Mouse (Mus musculus): ENCODE results near the gene Syf2. TPM values are rescaled to one million over a fixed set of nuclear protein-coding genes. Genes with fewer than 3 reads are reported as not detected.
A peak's percentile ranks its signal among the peaks of the same experiment; 100 is the strongest.
"Not testable (repeated sequence)": the region's sequence is repeated elsewhere in the genome, so short reads cannot be mapped to it uniquely, and the experiment has no call there.

The Syf2 gene
- polyA plus RNA-seq, 2 experiments: 64.3 to 64.5 TPM

GRCm38 (mm10) chr4:134897256-134897655 is 33.4 kb upstream of the Syf2 start:
- no peak for TF ChIP-seq POLR2A (IDR thresholded peaks at IDR 0.05; ENCODE audit: borderline replicate concordance, extremely low read depth, insufficient read depth, insufficient read length)
- Histone ChIP-seq H3K27me3 (ENCODE audit: control insufficient read depth, insufficient read depth, low read length) (no peaks in the 10 kb centered on the region), H3K9ac (ENCODE audit: low read depth, low read length, severe bottlenecking) (no peak overlapping the region), H3K4me3 (replicated peaks; ENCODE audit: low read length) (no peak overlapping the region), H3K27ac (replicated peaks; ENCODE audit: low read depth, low read length) (no peak overlapping the region), H3K9me3 (ENCODE audit: control insufficient read depth, low read length) (no peaks in the 10 kb centered on the region), H3K36me3 (ENCODE audit: control insufficient read depth, insufficient read depth, low read length) (peaks cover 65% of the 10 kb centered on the region), H3K4me1 (ENCODE audit: control insufficient read depth, insufficient read depth, low read length) (no peaks in the 10 kb centered on the region), H3K4me2 (replicated peaks; ENCODE audit: low read depth, low read length, severe bottlenecking) (no peak overlapping the region)
- no peak for ATAC-seq (ENCODE audit: low FRiP score, low read depth)
- DNase-seq (ENCODE audit: low spot score): no peak
- WGBS: 93% methylated on average over 6 of the region's 6 CpGs

DNA sequence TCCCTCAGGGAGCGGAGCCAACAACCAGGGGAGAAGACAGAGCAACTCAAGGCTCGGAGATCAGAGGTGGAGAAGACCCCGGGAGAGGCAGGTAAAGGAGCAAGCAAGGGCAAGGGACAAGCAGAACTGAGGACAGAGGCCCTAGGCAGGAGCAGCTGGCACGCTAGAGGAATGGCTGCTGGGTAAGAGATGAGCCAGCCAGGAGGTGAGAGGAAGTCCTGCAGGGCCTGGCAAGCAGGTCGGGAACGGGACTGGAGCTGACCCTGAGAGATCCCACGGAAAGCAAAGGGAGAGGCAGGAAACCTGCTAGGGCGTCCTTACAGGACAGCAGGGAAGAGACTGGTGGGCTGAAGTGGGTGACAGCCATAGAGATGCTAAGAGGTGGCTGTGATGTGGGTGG is 29.6 kb upstream of the Syf2 start:
- ATAC-seq (ENCODE audit: low FRiP score, low read depth) (no peak), DNase-seq (ENCODE audit: low spot score) (no peak)
- Histone ChIP-seq H3K4me3 (replicated peaks; ENCODE audit: low read length) (no peak overlapping the region), H3K27me3 (ENCODE audit: control insufficient read depth, insufficient read depth, low read length) (no peaks in the 10 kb centered on the region), H3K27ac (replicated peaks; ENCODE audit: low read depth, low read length) (no peak overlapping the region), H3K36me3 (ENCODE audit: control insufficient read depth, insufficient read depth, low read length) (peaks cover 95% of the 10 kb centered on the region), H3K4me2 (replicated peaks; ENCODE audit: low read depth, low read length, severe bottlenecking) (no peak overlapping the region), H3K9ac (ENCODE audit: low read depth, low read length, severe bottlenecking) (no peak overlapping the region), H3K4me1 (ENCODE audit: control insufficient read depth, insufficient read depth, low read length) (no peaks in the 10 kb centered on the region), H3K9me3 (ENCODE audit: control insufficient read depth, low read length) (no peaks in the 10 kb centered on the region)
- WGBS: 91% methylated on average over 8 of the region's 8 CpGs
- TF ChIP-seq POLR2A (IDR thresholded peaks at IDR 0.05; ENCODE audit: borderline replicate concordance, extremely low read depth, insufficient read depth, insufficient read length): no peak

GRCm38 (mm10) chr4:134903046-134903445 is 27.7 kb upstream of the Syf2 start:
- 86% methylated on average over 7 of the region's 7 CpGs for WGBS
- DNase-seq (ENCODE audit: low spot score) (no peak), ATAC-seq (ENCODE audit: low FRiP score, low read depth) (no peak)
- Histone ChIP-seq H3K4me2 (replicated peaks; ENCODE audit: low read depth, low read length, severe bottlenecking) (no peak overlapping the region), H3K4me3 (replicated peaks; ENCODE audit: low read length) (no peak overlapping the region), H3K9ac (ENCODE audit: low read depth, low read length, severe bottlenecking) (no peak overlapping the region), H3K36me3 (ENCODE audit: control insufficient read depth, insufficient read depth, low read length) (peaks cover 92% of the 10 kb centered on the region), H3K9me3 (ENCODE audit: control insufficient read depth, low read length) (no peaks in the 10 kb centered on the region), H3K27me3 (ENCODE audit: control insufficient read depth, insufficient read depth, low read length) (no peaks in the 10 kb centered on the region), H3K27ac (replicated peaks; ENCODE audit: low read depth, low read length) (no peak overlapping the region), H3K4me1 (ENCODE audit: control insufficient read depth, insufficient read depth, low read length) (no peaks in the 10 kb centered on the region)
- no peak for TF ChIP-seq POLR2A (IDR thresholded peaks at IDR 0.05; ENCODE audit: borderline replicate concordance, extremely low read depth, insufficient read depth, insufficient read length)

- H3K4me3 ChIP-seq (replicated peaks; ENCODE audit: low read length): not testable (repeated sequence)
Measured at GRCm38 (mm10) chr4:134911406-134911805, 19.3 kb upstream of the Syf2 start.

GRCm38 (mm10) chr4:134913413-134913812 is 17.3 kb upstream of the Syf2 start:
- H3K27me3 ChIP-seq (ENCODE audit: control insufficient read depth, insufficient read depth, low read length): no peaks in the 10 kb centered on the region
- no peak overlapping the region for H3K27ac ChIP-seq (replicated peaks; ENCODE audit: low read depth, low read length)
- no peak overlapping the region; the same call in 1 of the 2 replicates for H3K4me3 ChIP-seq (replicated peaks; ENCODE audit: low read length)
- H3K36me3 ChIP-seq (ENCODE audit: control insufficient read depth, insufficient read depth, low read length): peaks cover 29% of the 10 kb centered on the region
- 33% methylated on average over 3 of the region's 3 CpGs for WGBS
- H3K4me1 ChIP-seq (ENCODE audit: control insufficient read depth, insufficient read depth, low read length): peaks cover 4% of the 10 kb centered on the region
- 0 out of 2 replicates have a peak overlapping the region, but pooled peaks have one; percentile 1 for H3K4me2 ChIP-seq (replicated peaks; ENCODE audit: low read depth, low read length, severe bottlenecking)
- no peak for TF ChIP-seq POLR2A (IDR thresholded peaks at IDR 0.05; ENCODE audit: borderline replicate concordance, extremely low read depth, insufficient read depth, insufficient read length)
- ATAC-seq (ENCODE audit: low FRiP score, low read depth): no peak
- no peaks in the 10 kb centered on the region for H3K9me3 ChIP-seq (ENCODE audit: control insufficient read depth, low read length)
- no peak for DNase-seq (ENCODE audit: low spot score)
- H3K9ac ChIP-seq (ENCODE audit: low read depth, low read length, severe bottlenecking): no peak overlapping the region

More at GRCm38 (mm10) chr4:134911406-134911805, 19.3 kb upstream of the Syf2 start:
- not testable (repeated sequence) for H3K27me3 ChIP-seq (ENCODE audit: control insufficient read depth, insufficient read depth, low read length); H3K27ac ChIP-seq (replicated peaks; ENCODE audit: low read depth, low read length); H3K4me2 ChIP-seq (replicated peaks; ENCODE audit: low read depth, low read length, severe bottlenecking); H3K9me3 ChIP-seq (ENCODE audit: control insufficient read depth, low read length); H3K4me1 ChIP-seq (ENCODE audit: control insufficient read depth, insufficient read depth, low read length); ATAC-seq (ENCODE audit: low FRiP score, low read depth); H3K9ac ChIP-seq (ENCODE audit: low read depth, low read length, severe bottlenecking); DNase-seq (ENCODE audit: low spot score)
- peaks cover 46% of the 10 kb centered on the region for H3K36me3 ChIP-seq (ENCODE audit: control insufficient read depth, insufficient read depth, low read length)
- WGBS: 91% methylated on average over 6 of the region's 8 CpGs

Data from limb, embryonic 14.5 days (tissue).